ENCODE assay signal across 29 mouse cellular contexts in genomic region chr12:32567777-32568176, GRCm38 (mm10).
DNase-seq lines count a peak whose midpoint lies in the region; ATAC-seq and TF ChIP-seq lines count a peak whose summit lies in the region.
"Had no signal": no experiment of that assay in that cellular context is flagged by ENCODE, and none has a peak within 500 bp of the region (broad histone marks: within the 10 kb centered on the region; RNA-seq: fewer than 3 reads in every experiment).

No protein-coding gene starts in this region.

- H3K27me3 ChIP-seq in forebrain, postnatal 0 days (ENCODE audit: insufficient read depth, low read length), result no peaks in the 10 kb centered on the region
- no peaks in the 10 kb centered on the region for H3K27me3 ChIP-seq in forebrain, embryonic 10.5 days (ENCODE audit: poor library complexity, severe bottlenecking)
- H3K27me3 ChIP-seq: hindbrain, embryonic 15.5 days; limb, embryonic 13.5 days; neural tube, embryonic 12.5 days had no signal

- no peaks in the 10 kb centered on the region for H3K4me1 ChIP-seq in forebrain, postnatal 0 days (ENCODE audit: insufficient read depth)
- no peaks in the 10 kb centered on the region for H3K4me1 ChIP-seq in forebrain, embryonic 10.5 days
- no peaks in the 10 kb centered on the region for H3K4me1 ChIP-seq in lung, adult 2 months (ENCODE audit: control insufficient read depth, insufficient read depth, low read length)
- H3K4me1 ChIP-seq: hindbrain, embryonic 10.5 days; hindbrain, embryonic 15.5 days; limb, embryonic 13.5 days; neural tube, embryonic 12.5 days had no signal

- H3K27ac ChIP-seq in forebrain, postnatal 0 days (ENCODE audit: low read depth, low read length), result no peak overlapping the region
- no peak overlapping the region for H3K27ac ChIP-seq in forebrain, embryonic 10.5 days
- H3K27ac ChIP-seq: hindbrain, embryonic 10.5 days; hindbrain, embryonic 15.5 days; limb, embryonic 13.5 days; neural tube, embryonic 12.5 days had no signal

- H3K9me3 ChIP-seq in forebrain, postnatal 0 days (ENCODE audit: low read length), result no peaks in the 10 kb centered on the region
- no peaks in the 10 kb centered on the region for H3K9me3 ChIP-seq in forebrain, embryonic 10.5 days
- H3K9me3 ChIP-seq: hindbrain, embryonic 10.5 days; hindbrain, embryonic 15.5 days; limb, embryonic 13.5 days; neural tube, embryonic 12.5 days had no signal

- H3K36me3 ChIP-seq in forebrain, postnatal 0 days (ENCODE audit: insufficient read depth), result no peaks in the 10 kb centered on the region; the same call in 1 of the 2 replicates
- H3K36me3 ChIP-seq in forebrain, embryonic 10.5 days (replicated peaks), result no peaks in the 10 kb centered on the region
- H3K36me3 ChIP-seq: hindbrain, embryonic 10.5 days; hindbrain, embryonic 15.5 days; limb, embryonic 13.5 days; neural tube, embryonic 12.5 days had no signal

- H3K4me3 ChIP-seq in forebrain, postnatal 0 days (ENCODE audit: low read depth, low read length), result no peak overlapping the region
- no peak overlapping the region for H3K4me3 ChIP-seq in forebrain, embryonic 10.5 days
- H3K4me3 ChIP-seq in lung, adult 2 months (replicated peaks; ENCODE audit: extremely low read depth, low read depth, low read length), result no peak overlapping the region
- H3K4me3 ChIP-seq: hindbrain, embryonic 10.5 days; hindbrain, embryonic 15.5 days; limb, embryonic 13.5 days; myocyte; neural tube, embryonic 12.5 days had no signal

- TF ChIP-seq POLR2A in lung, adult 2 months (IDR thresholded peaks at IDR 0.05; ENCODE audit: borderline replicate concordance, extremely low read depth, low read depth, low read length), result no peak
- TF ChIP-seq POLR2A in brain, embryonic 14.5 days (IDR thresholded peaks at IDR 0.05; ENCODE audit: borderline replicate concordance, extremely low read depth, insufficient read depth, insufficient read length, poor library complexity, severe bottlenecking), result no peak

- H3K4me2 ChIP-seq in forebrain, postnatal 0 days (ENCODE audit: low read depth), result no peak overlapping the region
- H3K4me2 ChIP-seq: hindbrain, embryonic 15.5 days; limb, embryonic 13.5 days; liver, embryonic 11.5 days; midbrain, embryonic 11.5 days; neural tube, embryonic 12.5 days had no signal

- WGBS in forebrain, postnatal 0 days, result 36% methylated on average over 3 of the region's 3 CpGs
- 83% methylated on average over 3 of the region's 3 CpGs for WGBS in forebrain, embryonic 10.5 days
- 67% methylated on average over 3 of the region's 3 CpGs for WGBS in lung, adult 2 months

- no peak for TF ChIP-seq CTCF in forebrain, postnatal 0 days (IDR thresholded peaks at IDR 0.05; ENCODE audit: low read depth)
- TF ChIP-seq CTCF in lung, adult 2 months (IDR thresholded peaks at IDR 0.05; ENCODE audit: insufficient read depth, low read length), result no peak
- no peak for TF ChIP-seq CTCF in brain, embryonic 14.5 days (IDR thresholded peaks at IDR 0.05; ENCODE audit: borderline replicate concordance, extremely low read depth, insufficient read depth, insufficient read length)

- peak; percentile 78 for ATAC-seq in forebrain, postnatal 0 days
- ATAC-seq: CD4-positive, CD25-positive, alpha-beta regulatory T cell, adult 4 months; inflammation-experienced regulatory T-cells, adult 6 months; midbrain, embryonic 16.5 days had no signal

- peak; percentile 18 for DNase-seq in forebrain, postnatal 0 days
- DNase-seq in forebrain, embryonic 10.5 days (ENCODE audit: extremely low spot score, low spot score), result no peak
- DNase-seq in lung, postnatal 36 days, result peak; percentile 19
- no peak for DNase-seq in lung, adult 2 months
- DNase-seq in brain, embryonic 14.5 days (ENCODE audit: low read depth), result peak; percentile 28
- no peak for DNase-seq in urinary bladder, adult 18-20 months (ENCODE audit: low spot score in 2 of 2)
- no peak for DNase-seq in gastrocnemius, adult 8-10 months (ENCODE audit: low spot score in 2 of 2)
- DNase-seq: adrenal gland, adult 2 months; adrenal gland, postnatal 36 days; cerebellum, adult 8-10 months; cerebellum, postnatal 36 days; gastrocnemius, postnatal 10 days; heart, postnatal 14 days; kidney, adult 11 months; kidney, postnatal 14 days; right cerebral cortex, adult 18-20 months; spleen, adult 18-20 months; thymus, adult 2 months; thymus, postnatal 36 days had no signal

- no peak overlapping the region for H3K9ac ChIP-seq in forebrain, postnatal 0 days
- H3K9ac ChIP-seq: hindbrain, embryonic 15.5 days; limb, embryonic 13.5 days; neural tube, embryonic 12.5 days had no signal

Comparison
In these comparisons a context has a peak if more than half of its experiments do, and no peak if none do; other contexts are left out.
1. DNase-seq: peak in forebrain, postnatal 0 days (single experiment), lung, postnatal 36 days (single experiment) and brain, embryonic 14.5 days (single experiment); none in forebrain, embryonic 10.5 days (single experiment), lung, adult 2 months (single experiment), urinary bladder, adult 18-20 months (0 of 2) and gastrocnemius, adult 8-10 months (0 of 2).